Mouse (Mus musculus): ENCODE data around the gene Dcst1.

Gene Dcst1

DNA sequence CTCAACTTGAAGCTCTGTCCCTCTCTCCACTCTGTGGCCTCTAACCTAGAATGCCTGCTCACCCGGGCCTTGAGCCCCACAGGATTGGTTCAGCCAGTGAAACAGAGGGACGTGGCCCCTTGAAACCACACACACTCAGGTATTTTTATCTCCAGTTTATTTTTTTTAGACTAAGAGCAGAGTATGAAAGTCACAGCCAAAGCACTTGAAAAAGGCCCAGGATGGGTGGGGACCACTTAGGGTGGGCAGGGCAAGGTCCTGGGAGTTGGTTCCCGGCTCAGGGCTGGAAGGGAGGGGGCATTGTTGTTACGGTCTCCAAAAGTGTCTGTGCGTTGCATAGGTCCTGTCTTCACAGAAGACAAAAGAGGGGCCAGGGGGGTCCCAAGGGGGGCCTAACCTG, 50.7 kb downstream of the Dcst1 start:
- DNase-seq (ENCODE audit: low spot score in 2 of 2), result no peak

DNA sequence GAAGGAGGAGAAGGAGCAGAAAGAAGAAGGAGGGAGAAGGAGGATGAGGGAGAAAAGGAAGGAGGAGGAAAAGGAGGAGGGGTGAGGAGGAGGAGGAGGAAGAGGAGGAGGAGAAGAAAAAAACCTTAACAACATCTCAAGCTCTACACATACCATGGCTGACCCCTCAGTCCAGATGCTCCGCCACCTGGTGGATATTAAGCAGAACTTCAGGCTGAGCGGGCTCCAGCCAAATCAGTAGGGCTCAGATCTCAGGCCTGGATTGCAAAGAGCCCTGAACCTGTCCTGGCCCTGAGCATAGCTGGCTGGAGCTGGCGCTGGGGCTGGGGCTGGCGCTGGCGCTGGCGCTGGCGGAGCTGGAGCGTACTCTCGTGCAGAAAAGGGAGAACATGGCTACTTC, 57.0 kb downstream of the Dcst1 start:
- peak; percentile 57 to 59 for DNase-seq (ENCODE audit: low spot score in 2 of 2)

DNA sequence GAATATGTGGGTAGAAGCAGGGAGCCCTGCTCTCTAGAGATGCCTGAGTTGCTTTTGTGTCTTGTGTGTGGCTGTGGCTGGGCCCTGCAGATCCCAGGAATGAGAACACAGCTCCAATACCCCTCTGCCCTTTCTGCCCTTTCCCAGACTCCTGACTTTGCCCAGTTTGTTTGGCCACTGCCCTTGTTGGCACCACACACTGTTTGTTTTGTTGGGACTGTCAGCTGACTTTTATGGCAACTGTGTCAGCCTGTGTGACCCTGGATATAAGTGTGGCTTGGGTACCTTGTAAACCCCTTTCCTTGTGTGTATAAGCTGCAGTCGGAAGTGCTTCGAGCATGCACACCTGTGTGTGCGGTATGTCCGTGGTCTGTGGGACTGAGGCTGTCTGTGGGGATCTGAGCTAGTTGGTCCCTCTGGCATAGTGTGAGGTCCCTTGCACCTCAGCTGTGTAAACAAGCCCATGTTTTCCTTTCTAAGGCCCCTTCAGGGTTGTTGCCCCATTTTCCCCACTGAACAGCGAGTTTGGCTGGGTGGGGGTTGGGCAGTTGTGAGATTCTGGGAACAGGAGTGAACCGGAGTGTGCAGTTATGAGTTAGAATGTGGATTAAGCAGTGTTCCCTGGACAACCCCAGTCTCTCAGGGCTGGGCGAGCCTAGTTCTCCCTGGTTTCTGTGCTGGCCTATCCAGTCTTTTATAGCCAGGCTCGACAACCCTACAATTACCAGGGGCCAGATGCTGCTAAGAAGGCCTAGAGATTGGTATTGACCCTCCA, 59.3 kb downstream of the Dcst1 start:
- no peak for DNase-seq (ENCODE audit: low spot score in 2 of 2)

DNA sequence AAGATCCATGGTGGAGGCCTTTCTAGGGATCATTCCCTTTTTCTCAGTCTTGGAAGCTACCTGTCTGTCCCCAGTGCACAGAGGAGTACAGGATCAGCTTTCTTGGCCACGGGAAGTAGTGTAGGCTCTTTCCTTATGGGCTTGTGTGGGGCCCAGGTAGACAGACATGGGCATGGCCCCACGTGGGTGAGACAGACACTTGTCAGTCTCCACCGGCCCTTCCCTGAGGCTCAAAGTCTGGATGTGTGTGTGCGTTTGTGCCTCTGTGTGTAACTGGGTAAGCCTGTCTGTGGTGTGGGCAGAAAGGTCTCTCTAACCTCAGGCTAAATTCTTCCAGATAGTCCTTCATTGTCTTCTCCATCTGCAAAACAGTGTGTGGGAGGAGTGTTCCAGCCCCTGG, 59.9 kb downstream of the Dcst1 start:
- no peak for DNase-seq (ENCODE audit: low spot score in 2 of 2)

DNA sequence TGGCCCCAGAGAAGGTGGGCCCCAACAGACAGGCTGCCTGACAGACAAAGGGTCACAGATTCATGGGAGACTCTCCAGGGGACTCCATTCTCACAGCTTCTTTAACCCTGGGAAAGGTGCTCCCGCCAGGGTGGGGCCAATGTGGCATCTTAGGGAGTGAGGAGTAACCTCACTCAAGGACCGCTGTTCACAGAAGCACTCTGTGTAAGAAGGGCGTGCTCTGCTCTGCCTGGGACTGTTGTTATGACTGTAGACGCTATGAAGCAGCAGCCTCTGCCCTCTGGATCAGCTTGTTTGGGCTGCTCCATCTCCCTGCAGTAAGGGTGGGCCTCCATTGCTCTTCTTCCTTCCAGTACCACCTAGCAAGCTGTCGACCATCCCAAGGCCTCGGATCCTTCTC, 60.6 kb downstream of the Dcst1 start:
- DNase-seq (ENCODE audit: low spot score in 2 of 2), result no peak

DNA sequence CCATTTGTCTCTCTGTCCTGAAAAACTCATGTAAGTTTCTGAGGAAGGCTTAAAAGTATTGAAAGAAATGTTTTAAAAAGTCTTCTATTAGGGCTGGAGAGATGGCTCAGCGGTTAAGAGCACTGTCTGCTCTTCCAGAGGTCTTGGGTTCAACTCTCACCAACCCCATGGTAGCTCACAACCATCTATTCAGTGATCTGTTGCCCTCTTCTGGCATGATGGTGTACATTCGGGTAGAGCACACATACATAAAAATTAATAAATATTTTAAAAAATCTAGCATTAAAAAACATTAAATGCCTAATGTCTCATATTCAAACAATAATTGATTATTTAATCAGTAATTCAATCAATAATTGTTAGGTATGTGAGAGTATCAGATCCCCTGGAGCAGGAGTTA, 64.5 kb downstream of the Dcst1 start:
- no peak for DNase-seq (ENCODE audit: low spot score in 2 of 2)
